Mouse (Mus musculus): Measurements from ENCODE around the gene Hps4. TPM values are rescaled to one million over a fixed set of nuclear protein-coding genes. Genes with fewer than 3 reads are reported as not detected.

Gene Hps4
- polyA plus RNA-seq, 1 experiment from 2014 or later, result 26.2 TPM

Other genes starting within 250 kb of the Hps4 start
- gene Cryba4, start 90.6 kb upstream of the Hps4 start, polyA plus RNA-seq (2014; fragmentation: Nextera tagmentation; extraction: Ambion mirVana), result 1.4 and 2.2 TPM in 2 replicates
- gene Crybb1, start 87.3 kb upstream of the Hps4 start, polyA plus RNA-seq (2014; fragmentation: Nextera tagmentation; extraction: Ambion mirVana), result 2.5 and 4.6 TPM in 2 replicates
- gene Tpst2, start 66.4 kb upstream of the Hps4 start, polyA plus RNA-seq (2014; fragmentation: Nextera tagmentation; extraction: Ambion mirVana), result 29.5 and 30.6 TPM in 2 replicates
- gene Tfip11, start 16.7 kb upstream of the Hps4 start, polyA plus RNA-seq (2014; fragmentation: Nextera tagmentation; extraction: Ambion mirVana), result 19.0 and 25.2 TPM in 2 replicates
- gene Srrd, start within 50 bp of the Hps4 start, polyA plus RNA-seq (2014; fragmentation: Nextera tagmentation; extraction: Ambion mirVana), result 49.1 and 58.8 TPM in 2 replicates
- 0.08 and 0.10 TPM in 2 replicates for gene Gm6583, start 12.9 kb downstream of the Hps4 start, polyA plus RNA-seq (2014; fragmentation: Nextera tagmentation; extraction: Ambion mirVana)
- gene Asphd2, start 51.8 kb downstream of the Hps4 start, polyA plus RNA-seq (2014; fragmentation: Nextera tagmentation; extraction: Ambion mirVana), result 31.6 and 37.9 TPM in 2 replicates
- gene Gm6588, start 106.3 kb downstream of the Hps4 start, polyA plus RNA-seq (2014; fragmentation: Nextera tagmentation; extraction: Ambion mirVana), result 0.09 and 0.27 TPM in 2 replicates
- gene Sez6l, start 234.1 kb downstream of the Hps4 start, polyA plus RNA-seq (2014; fragmentation: Nextera tagmentation; extraction: Ambion mirVana), result 22.1 and 27.9 TPM in 2 replicates